Mouse (Mus musculus) A20 (cell line): ENCODE results near the gene Fndc10.
A peak's percentile ranks its signal among the peaks of the same experiment; 100 is the strongest.
"Not testable (repeated sequence)": the region's sequence is repeated elsewhere in the genome, so short reads cannot be mapped to it uniquely, and the experiment has no call there.

Experiments
- DNase-seq: peaks from one replicate; pipeline ENCODE4 v3.0.0-alpha.2; 2011; ENCODE audit warnings: low read depth, low spot score

Fndc10 gene

GRCm38 (mm10) chr4:155734951-155735702, 41.0 kb downstream of the Fndc10 start:
- DNase-seq: no peak

GRCm38 (mm10) chr4:155735788-155736187, 41.6 kb downstream of the Fndc10 start:
- DNase-seq: peak; percentile 46

- no peak for DNase-seq
Observed at GRCm38 (mm10) chr4:155736421-155736820, 42.3 kb downstream of the Fndc10 start.

- no peak for DNase-seq
Observed at GRCm38 (mm10) chr4:155738262-155738661, 44.1 kb downstream of the Fndc10 start.

- DNase-seq: no peak
Observed at GRCm38 (mm10) chr4:155739152-155739551, 45.0 kb downstream of the Fndc10 start.

GRCm38 (mm10) chr4:155739741-155740636, 45.8 kb downstream of the Fndc10 start:
- DNase-seq: no peak

- DNase-seq: not testable (repeated sequence)
Observed at GRCm38 (mm10) chr4:155740681-155741080, 46.5 kb downstream of the Fndc10 start.

GRCm38 (mm10) chr4:155742684-155743083, 48.5 kb downstream of the Fndc10 start:
- DNase-seq: no peak

- DNase-seq: no peak
Observed at GRCm38 (mm10) chr4:155744474-155744873, 50.3 kb downstream of the Fndc10 start.

GRCm38 (mm10) chr4:155745136-155745535, 51.0 kb downstream of the Fndc10 start:
- DNase-seq: no peak
